Mouse (Mus musculus): ENCODE results near the gene Snap91. TPM values are rescaled to one million over a fixed set of nuclear protein-coding genes. Genes with fewer than 3 reads are reported as not detected.
A peak's percentile ranks its signal among the peaks of the same experiment; 100 is the strongest.

The Snap91 gene
- polyA plus RNA-seq, 1 experiment from 2014 or later: 3.8 TPM

DNA sequence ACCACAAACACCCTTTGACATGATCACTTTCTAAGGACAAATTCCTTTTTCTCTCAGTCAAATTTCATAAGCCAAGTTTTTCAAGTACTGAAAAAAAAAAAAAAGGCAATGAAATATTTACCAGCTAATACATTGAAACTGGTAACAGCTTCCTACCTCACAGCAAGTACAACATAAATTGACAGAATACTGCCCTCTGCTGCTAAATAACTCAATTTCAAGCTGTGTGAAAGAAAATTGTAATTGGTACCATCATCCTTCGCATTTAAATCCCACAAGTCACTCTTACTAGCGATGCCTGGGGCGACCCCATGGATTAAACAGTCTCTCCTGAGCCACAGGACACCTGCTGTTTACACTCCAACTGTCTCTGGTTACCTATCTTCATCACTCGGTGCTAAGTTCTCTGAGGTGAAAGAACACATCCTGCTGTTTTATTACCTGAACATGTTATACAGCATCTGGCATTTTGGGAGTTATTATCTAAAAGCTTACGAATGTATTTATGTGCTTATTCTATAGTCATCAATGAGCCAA, 69.7 kb downstream of the Snap91 start:
- Histone ChIP-seq H3K9me3 (no peaks in the 10 kb centered on the region), H3K36me3 (no peaks in the 10 kb centered on the region), H3K4me1 (no peaks in the 10 kb centered on the region), H3K27ac (no peak overlapping the region), H3K27me3 (no peaks in the 10 kb centered on the region), H3K4me2 (no peak overlapping the region), H3K4me3 (no peak overlapping the region), H3K9ac (no peak overlapping the region)
- no peak for ATAC-seq (ENCODE audit: insufficient number of reproducible peaks, insufficient read depth, low FRiP score, low TSS enrichment, low read depth)
- 30% methylated on average over 5 of the region's 5 CpGs for WGBS

DNA sequence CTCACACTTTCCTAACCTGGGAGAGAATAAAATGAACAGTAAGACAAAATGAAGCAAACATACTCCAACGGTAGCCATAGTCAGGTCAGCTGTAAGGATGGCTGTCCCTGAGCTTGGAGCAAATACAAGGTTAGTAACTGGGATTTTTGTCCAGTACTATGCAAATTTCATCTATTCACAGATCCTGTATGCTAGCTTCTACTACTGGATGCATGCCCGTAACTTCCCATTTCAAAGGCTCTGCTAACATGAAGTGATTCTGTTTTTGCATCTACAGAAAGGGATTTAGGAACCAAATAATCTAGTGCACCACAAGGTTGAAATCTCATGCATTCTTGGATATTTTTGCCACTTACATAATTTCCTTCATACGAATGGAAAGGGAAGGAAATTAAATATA, 70.2 kb downstream of the Snap91 start:
- no peak for ATAC-seq (ENCODE audit: insufficient number of reproducible peaks, insufficient read depth, low FRiP score, low TSS enrichment, low read depth)
- no peaks in the 10 kb centered on the region for H3K36me3 ChIP-seq
- no peaks in the 10 kb centered on the region for H3K27me3 ChIP-seq
- H3K9ac ChIP-seq: no peak overlapping the region
- H3K9me3 ChIP-seq: no peaks in the 10 kb centered on the region
- no peaks in the 10 kb centered on the region for H3K4me1 ChIP-seq
- H3K4me2 ChIP-seq: no peak overlapping the region
- no peak overlapping the region for H3K27ac ChIP-seq
- 77% methylated on average over 3 of the region's 3 CpGs for WGBS
- no peak overlapping the region for H3K4me3 ChIP-seq

DNA sequence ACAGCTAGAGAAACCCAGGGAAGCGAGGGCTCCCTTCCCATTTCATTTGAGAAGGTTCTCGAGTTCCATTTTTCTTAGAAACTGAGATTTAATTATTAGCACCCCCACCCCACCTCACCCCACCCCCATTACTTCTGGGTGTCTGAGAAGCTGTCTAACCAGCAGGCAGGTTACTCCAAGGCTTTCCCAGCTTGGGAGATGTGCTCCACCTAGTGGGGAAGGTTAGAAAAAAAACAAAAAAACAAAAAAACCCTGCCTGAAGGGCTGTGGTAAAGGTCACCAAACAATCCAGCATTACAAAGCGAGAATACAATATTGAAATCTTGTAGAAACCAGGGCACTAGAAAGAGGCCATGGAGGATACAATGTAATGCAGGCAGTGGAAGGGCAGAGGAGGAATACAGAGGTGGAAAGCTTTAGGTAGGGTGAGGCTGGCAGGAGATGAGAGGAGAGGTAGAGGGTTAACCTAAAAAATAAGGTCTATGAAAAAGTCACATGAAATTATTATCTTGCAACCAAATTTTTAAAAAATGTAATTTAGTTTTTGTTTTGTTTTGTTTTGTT, 79.8 kb downstream of the Snap91 start:
- H3K9me3 ChIP-seq: no peaks in the 10 kb centered on the region
- H3K27me3 ChIP-seq: no peaks in the 10 kb centered on the region
- peaks cover 12% of the 10 kb centered on the region for H3K4me1 ChIP-seq
- H3K36me3 ChIP-seq: no peaks in the 10 kb centered on the region
- no peak overlapping the region for H3K4me2 ChIP-seq
- H3K4me3 ChIP-seq: no peak overlapping the region
- H3K27ac ChIP-seq: no peak overlapping the region
- 22% methylated on average over 3 of the region's 3 CpGs for WGBS
- no peak for ATAC-seq (ENCODE audit: insufficient number of reproducible peaks, insufficient read depth, low FRiP score, low TSS enrichment, low read depth)
- H3K9ac ChIP-seq: no peak overlapping the region

- Histone ChIP-seq H3K4me2 (no peak overlapping the region), H3K4me3 (no peak overlapping the region), H3K4me1 (peaks cover 18% of the 10 kb centered on the region), H3K27me3 (no peaks in the 10 kb centered on the region), H3K9ac (no peak overlapping the region), H3K9me3 (no peaks in the 10 kb centered on the region), H3K27ac (no peak overlapping the region), H3K36me3 (no peaks in the 10 kb centered on the region)
- ATAC-seq (ENCODE audit: insufficient number of reproducible peaks, insufficient read depth, low FRiP score, low TSS enrichment, low read depth): no peak
- WGBS: 68% methylated on average over 7 of the region's 7 CpGs
Measured at GRCm38 (mm10) chr9:86799099-86799498, 81.4 kb downstream of the Snap91 start.

DNA sequence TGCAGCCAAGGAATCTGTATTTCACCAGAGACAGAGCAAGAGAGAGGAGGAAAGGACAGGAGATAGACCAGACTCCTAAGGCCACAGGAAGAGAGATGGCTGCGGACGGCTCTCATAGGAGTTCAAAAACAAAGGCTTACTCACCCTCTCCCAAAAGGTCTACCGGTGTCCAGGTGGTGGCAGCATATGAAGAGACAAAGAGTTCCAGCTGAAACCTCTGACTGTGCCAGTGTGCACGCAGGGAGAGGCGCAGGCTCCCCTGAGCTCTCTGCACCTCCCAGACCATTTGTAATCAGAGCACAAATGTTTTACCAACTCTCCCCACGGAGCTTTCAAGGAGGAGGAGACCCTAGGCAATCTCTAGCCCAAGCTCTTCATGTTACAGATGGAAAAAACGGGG, 81.8 kb downstream of the Snap91 start:
- Histone ChIP-seq H3K4me3 (no peak overlapping the region), H3K9ac (no peak overlapping the region), H3K27ac (no peak overlapping the region), H3K9me3 (no peaks in the 10 kb centered on the region), H3K4me1 (peaks cover 18% of the 10 kb centered on the region), H3K4me2 (no peak overlapping the region), H3K36me3 (no peaks in the 10 kb centered on the region), H3K27me3 (no peaks in the 10 kb centered on the region)
- ATAC-seq (ENCODE audit: insufficient number of reproducible peaks, insufficient read depth, low FRiP score, low TSS enrichment, low read depth): no peak
- 33% methylated on average over 7 of the region's 7 CpGs for WGBS

- WGBS: 87% methylated on average over 5 of the region's 5 CpGs
- Histone ChIP-seq H3K27me3 (no peaks in the 10 kb centered on the region), H3K4me1 (peaks cover 16% of the 10 kb centered on the region), H3K36me3 (no peaks in the 10 kb centered on the region), H3K4me2 (no peak overlapping the region), H3K9me3 (no peaks in the 10 kb centered on the region), H3K4me3 (no peak overlapping the region), H3K9ac (no peak overlapping the region), H3K27ac (no peak overlapping the region)
- no peak for ATAC-seq (ENCODE audit: insufficient number of reproducible peaks, insufficient read depth, low FRiP score, low TSS enrichment, low read depth)
Measured at GRCm38 (mm10) chr9:86798129-86798528, 82.3 kb downstream of the Snap91 start.

- Histone ChIP-seq H3K9ac (no peak overlapping the region), H3K27ac (no peak overlapping the region), H3K36me3 (no peaks in the 10 kb centered on the region), H3K4me1 (peaks cover 15% of the 10 kb centered on the region), H3K4me2 (no peak overlapping the region), H3K27me3 (no peaks in the 10 kb centered on the region), H3K9me3 (no peaks in the 10 kb centered on the region), H3K4me3 (no peak overlapping the region)
- 66% methylated on average over 4 of the region's 4 CpGs for WGBS
- ATAC-seq (ENCODE audit: insufficient number of reproducible peaks, insufficient read depth, low FRiP score, low TSS enrichment, low read depth): no peak
Measured at GRCm38 (mm10) chr9:86797553-86797952, 82.9 kb downstream of the Snap91 start.

DNA sequence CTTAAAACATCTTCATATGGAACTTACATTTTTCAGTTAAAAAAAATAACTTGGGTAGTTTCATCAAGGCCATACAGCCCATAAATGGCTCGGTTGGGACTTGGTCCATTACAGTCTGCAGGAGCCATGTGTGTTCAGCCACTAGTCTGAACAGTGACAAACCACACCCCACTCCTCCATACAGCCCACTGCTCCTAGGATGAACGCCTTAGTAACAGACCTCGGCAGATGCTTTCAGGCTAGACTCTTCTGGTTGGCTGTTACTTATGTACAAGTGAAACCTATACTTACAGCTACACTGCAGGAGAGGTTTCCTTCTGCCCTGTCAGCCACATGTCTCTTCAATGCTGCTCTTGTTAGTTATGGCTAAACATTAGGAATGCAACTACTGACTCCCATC, 85.2 kb downstream of the Snap91 start:
- 33% methylated on average over 3 of the region's 3 CpGs for WGBS

DNA sequence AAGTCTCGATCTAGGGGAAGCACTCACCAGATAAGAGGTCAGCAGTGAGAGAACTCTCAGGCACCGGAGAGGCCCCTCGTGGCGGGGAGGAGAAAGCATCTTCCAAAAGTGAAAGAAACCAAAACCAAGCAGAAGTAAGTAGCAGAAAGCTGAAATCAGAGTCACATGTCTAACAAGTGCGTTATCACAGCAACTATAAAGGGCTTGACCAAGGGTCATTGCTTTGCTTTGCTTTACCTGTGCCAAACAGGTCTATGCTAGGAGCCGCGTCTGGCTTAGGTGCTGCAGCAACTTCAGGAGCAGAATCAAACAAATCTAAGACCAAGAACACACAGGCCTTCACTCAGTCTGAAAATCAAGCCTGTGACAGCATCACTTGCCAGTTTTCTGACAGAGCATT, 88.5 kb downstream of the Snap91 start:
- no peak for ATAC-seq (ENCODE audit: insufficient number of reproducible peaks, insufficient read depth, low FRiP score, low TSS enrichment, low read depth)
- no peaks in the 10 kb centered on the region for H3K9me3 ChIP-seq
- no peaks in the 10 kb centered on the region for H3K36me3 ChIP-seq
- H3K4me2 ChIP-seq: no peak overlapping the region
- peaks cover 8% of the 10 kb centered on the region for H3K4me1 ChIP-seq
- no peak overlapping the region for H3K9ac ChIP-seq
- H3K27ac ChIP-seq: no peak overlapping the region
- no peaks in the 10 kb centered on the region for H3K27me3 ChIP-seq
- WGBS: 81% methylated on average over 7 of the region's 7 CpGs
- H3K4me3 ChIP-seq: no peak overlapping the region

More for the DNA sequence above, 85.2 kb downstream of the Snap91 start:
- no peak overlapping the region for H3K9ac ChIP-seq
- no peaks in the 10 kb centered on the region for H3K36me3 ChIP-seq
- peak; percentile 62; the same call in 1 of the 2 replicates for ATAC-seq (ENCODE audit: insufficient number of reproducible peaks, insufficient read depth, low FRiP score, low TSS enrichment, low read depth)
- H3K4me3 ChIP-seq: no peak overlapping the region
- H3K27ac ChIP-seq: no peak overlapping the region
- H3K9me3 ChIP-seq: no peaks in the 10 kb centered on the region
- H3K4me2 ChIP-seq: no peak overlapping the region
- no peaks in the 10 kb centered on the region for H3K27me3 ChIP-seq
- H3K4me1 ChIP-seq: peaks cover 15% of the 10 kb centered on the region

DNA sequence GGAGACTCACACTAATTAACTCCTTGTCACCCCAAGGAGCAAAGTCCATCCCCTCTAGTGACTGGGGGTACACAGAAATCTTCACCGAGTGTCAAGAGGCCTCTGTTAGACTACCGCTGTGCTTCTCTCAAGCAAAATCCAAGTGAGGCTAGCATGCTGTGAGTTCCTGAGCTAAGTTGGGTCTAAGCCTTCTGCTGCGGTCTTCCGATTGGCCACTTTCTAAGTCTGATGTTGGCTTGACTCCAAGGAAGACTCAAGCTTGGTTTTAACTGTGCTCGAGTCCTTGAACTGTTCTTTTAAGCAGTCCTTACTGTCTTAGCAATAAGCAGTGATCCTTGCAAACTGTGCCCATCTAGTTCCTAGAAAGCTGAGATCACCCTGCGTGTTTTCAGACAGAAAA, 91.3 kb downstream of the Snap91 start:
- H3K27ac ChIP-seq: no peak overlapping the region
- no peak for ATAC-seq (ENCODE audit: insufficient number of reproducible peaks, insufficient read depth, low FRiP score, low TSS enrichment, low read depth)
- H3K4me1 ChIP-seq: peaks cover 4% of the 10 kb centered on the region; the same call in 1 of the 2 replicates
- no peak overlapping the region for H3K4me3 ChIP-seq
- no peak overlapping the region for H3K4me2 ChIP-seq
- WGBS: 79% methylated on average over 6 of the region's 6 CpGs
- H3K9me3 ChIP-seq: no peaks in the 10 kb centered on the region
- H3K27me3 ChIP-seq: no peaks in the 10 kb centered on the region
- H3K9ac ChIP-seq: no peak overlapping the region
- no peaks in the 10 kb centered on the region for H3K36me3 ChIP-seq

- H3K4me3 ChIP-seq: no peak overlapping the region
- no peak overlapping the region for H3K27ac ChIP-seq
- H3K4me1 ChIP-seq: 0 out of 2 replicates have a peak, but pooled peaks cover 3% of the 10 kb centered on the region
- 92% methylated on average over 2 of the region's 2 CpGs for WGBS
- H3K4me2 ChIP-seq: no peak overlapping the region
- H3K36me3 ChIP-seq: no peaks in the 10 kb centered on the region
- no peak for ATAC-seq (ENCODE audit: insufficient number of reproducible peaks, insufficient read depth, low FRiP score, low TSS enrichment, low read depth)
- no peaks in the 10 kb centered on the region for H3K27me3 ChIP-seq
- H3K9me3 ChIP-seq: no peaks in the 10 kb centered on the region
- H3K9ac ChIP-seq: no peak overlapping the region
Measured at GRCm38 (mm10) chr9:86782836-86783235, 97.6 kb downstream of the Snap91 start.

- H3K4me2 ChIP-seq: no peak overlapping the region
- WGBS: 89% methylated on average over 4 of the region's 4 CpGs
- no peak overlapping the region for H3K9ac ChIP-seq
- no peaks in the 10 kb centered on the region for H3K27me3 ChIP-seq
- no peak overlapping the region for H3K27ac ChIP-seq
- 0 out of 2 replicates have a peak, but pooled peaks cover 3% of the 10 kb centered on the region for H3K4me1 ChIP-seq
- no peak for ATAC-seq (ENCODE audit: insufficient number of reproducible peaks, insufficient read depth, low FRiP score, low TSS enrichment, low read depth)
- H3K9me3 ChIP-seq: no peaks in the 10 kb centered on the region
- H3K4me3 ChIP-seq: no peak overlapping the region
- no peaks in the 10 kb centered on the region for H3K36me3 ChIP-seq
Measured at GRCm38 (mm10) chr9:86781426-86781825, 99.0 kb downstream of the Snap91 start.
